Mouse (Mus musculus): ENCODE data around the gene S100a16. TPM values are rescaled to one million over a fixed set of nuclear protein-coding genes. Genes with fewer than 3 reads are reported as not detected.

Gene S100a16
- polyA plus RNA-seq, 1 experiment, result 49.1 TPM

GRCm38 (mm10) chr3:90581141-90581540, 44.1 kb downstream of the S100a16 start:
- Histone ChIP-seq H3K4me1 (ENCODE audit: control insufficient read depth, insufficient read depth, low read length) (peaks cover 8% of the 10 kb centered on the region), H3K4me3 (ENCODE audit: insufficient read depth, low read length) (no peak overlapping the region), H3K27ac (ENCODE audit: insufficient read depth, low read length) (no peak overlapping the region)
- TF ChIP-seq POLR2A (IDR thresholded peaks at IDR 0.05; ENCODE audit: low read depth, low read length), result no peak
- TF ChIP-seq CTCF (IDR thresholded peaks at IDR 0.05; ENCODE audit: borderline replicate concordance, insufficient read depth, low read length), result no peak

- Histone ChIP-seq H3K27ac (ENCODE audit: insufficient read depth, low read length) (no peak overlapping the region), H3K4me3 (ENCODE audit: insufficient read depth, low read length) (no peak overlapping the region), H3K4me1 (ENCODE audit: control insufficient read depth, insufficient read depth, low read length) (peaks cover 9% of the 10 kb centered on the region)
- no peak for TF ChIP-seq CTCF (IDR thresholded peaks at IDR 0.05; ENCODE audit: borderline replicate concordance, insufficient read depth, low read length)
- no peak for TF ChIP-seq POLR2A (IDR thresholded peaks at IDR 0.05; ENCODE audit: low read depth, low read length)
Observed at GRCm38 (mm10) chr3:90582156-90582555, 45.1 kb downstream of the S100a16 start.

- H3K4me3 ChIP-seq (ENCODE audit: insufficient read depth, low read length), result no peak overlapping the region
- peaks cover 12% of the 10 kb centered on the region for H3K4me1 ChIP-seq (ENCODE audit: control insufficient read depth, insufficient read depth, low read length)
- no peak overlapping the region for H3K27ac ChIP-seq (ENCODE audit: insufficient read depth, low read length)
- TF ChIP-seq CTCF (IDR thresholded peaks at IDR 0.05; ENCODE audit: borderline replicate concordance, insufficient read depth, low read length) (no peak), POLR2A (IDR thresholded peaks at IDR 0.05; ENCODE audit: low read depth, low read length) (no peak)
Observed at GRCm38 (mm10) chr3:90582556-90582955, 45.5 kb downstream of the S100a16 start.

- no peak for TF ChIP-seq POLR2A (IDR thresholded peaks at IDR 0.05; ENCODE audit: low read depth, low read length)
- no peak for TF ChIP-seq CTCF (IDR thresholded peaks at IDR 0.05; ENCODE audit: borderline replicate concordance, insufficient read depth, low read length)
- Histone ChIP-seq H3K27ac (ENCODE audit: insufficient read depth, low read length) (no peak overlapping the region), H3K4me3 (ENCODE audit: insufficient read depth, low read length) (no peak overlapping the region), H3K4me1 (ENCODE audit: control insufficient read depth, insufficient read depth, low read length) (peaks cover 16% of the 10 kb centered on the region)
Observed at GRCm38 (mm10) chr3:90583893-90584292, 46.8 kb downstream of the S100a16 start.

- Histone ChIP-seq H3K4me3 (ENCODE audit: insufficient read depth, low read length) (no peak overlapping the region), H3K4me1 (ENCODE audit: control insufficient read depth, insufficient read depth, low read length) (peaks cover 24% of the 10 kb centered on the region), H3K27ac (ENCODE audit: insufficient read depth, low read length) (peak overlapping the region; percentile 99)
- no peak for TF ChIP-seq POLR2A (IDR thresholded peaks at IDR 0.05; ENCODE audit: low read depth, low read length)
- TF ChIP-seq CTCF (IDR thresholded peaks at IDR 0.05; ENCODE audit: borderline replicate concordance, insufficient read depth, low read length), result peak; percentile 31; the same call in 1 of the 2 replicates
Observed at GRCm38 (mm10) chr3:90585595-90585994, 48.5 kb downstream of the S100a16 start.

- no peak for TF ChIP-seq POLR2A (IDR thresholded peaks at IDR 0.05; ENCODE audit: low read depth, low read length)
Observed at GRCm38 (mm10) chr3:90586016-90586643, 49.1 kb downstream of the S100a16 start.

GRCm38 (mm10) chr3:90586906-90587305, 49.9 kb downstream of the S100a16 start:
- TF ChIP-seq POLR2A (IDR thresholded peaks at IDR 0.05; ENCODE audit: low read depth, low read length), result no peak
- peak; percentile 18; the same call in 1 of the 2 replicates for TF ChIP-seq CTCF (IDR thresholded peaks at IDR 0.05; ENCODE audit: borderline replicate concordance, insufficient read depth, low read length)
- H3K4me1 ChIP-seq (ENCODE audit: control insufficient read depth, insufficient read depth, low read length), result peaks cover 24% of the 10 kb centered on the region
- H3K27ac ChIP-seq (ENCODE audit: insufficient read depth, low read length), result peak overlapping the region; percentile 99
- H3K4me3 ChIP-seq (ENCODE audit: insufficient read depth, low read length), result no peak overlapping the region

More at GRCm38 (mm10) chr3:90586016-90586643, 49.1 kb downstream of the S100a16 start:
- Histone ChIP-seq H3K4me3 (ENCODE audit: insufficient read depth, low read length) (no peak overlapping the region), H3K27ac (ENCODE audit: insufficient read depth, low read length) (peak overlapping the region; percentile 99), H3K4me1 (ENCODE audit: control insufficient read depth, insufficient read depth, low read length) (peaks cover 24% of the 10 kb centered on the region)

GRCm38 (mm10) chr3:90587361-90588101, 50.5 kb downstream of the S100a16 start:
- Histone ChIP-seq H3K27ac (ENCODE audit: insufficient read depth, low read length) (peak overlapping the region; percentile 99), H3K4me3 (ENCODE audit: insufficient read depth, low read length) (no peak overlapping the region), H3K4me1 (ENCODE audit: control insufficient read depth, insufficient read depth, low read length) (peaks cover 24% of the 10 kb centered on the region)
- TF ChIP-seq CTCF (IDR thresholded peaks at IDR 0.05; ENCODE audit: borderline replicate concordance, insufficient read depth, low read length) (no peak), POLR2A (IDR thresholded peaks at IDR 0.05; ENCODE audit: low read depth, low read length) (peak; percentile 32; the same call in 1 of the 2 replicates)

- H3K27ac ChIP-seq (ENCODE audit: insufficient read depth, low read length), result peak overlapping the region; percentile 68
- no peak overlapping the region for H3K4me3 ChIP-seq (ENCODE audit: insufficient read depth, low read length)
- peaks cover 24% of the 10 kb centered on the region for H3K4me1 ChIP-seq (ENCODE audit: control insufficient read depth, insufficient read depth, low read length)
- TF ChIP-seq CTCF (IDR thresholded peaks at IDR 0.05; ENCODE audit: borderline replicate concordance, insufficient read depth, low read length) (no peak), POLR2A (IDR thresholded peaks at IDR 0.05; ENCODE audit: low read depth, low read length) (no peak)
Observed at GRCm38 (mm10) chr3:90589390-90589789, 52.3 kb downstream of the S100a16 start.

GRCm38 (mm10) chr3:90589947-90590346, 52.9 kb downstream of the S100a16 start, which contains the start of gene S100a2:
TSS of gene S100a2 (plus strand) at chr3:90590247.
- peaks cover 24% of the 10 kb centered on the region for H3K4me1 ChIP-seq (ENCODE audit: control insufficient read depth, insufficient read depth, low read length)
- TF ChIP-seq CTCF (IDR thresholded peaks at IDR 0.05; ENCODE audit: borderline replicate concordance, insufficient read depth, low read length), result no peak
- TF ChIP-seq POLR2A (IDR thresholded peaks at IDR 0.05; ENCODE audit: low read depth, low read length), result no peak
- no peak within 1 kb of the TSS for H3K4me3 ChIP-seq (ENCODE audit: insufficient read depth, low read length)
- H3K27ac ChIP-seq (ENCODE audit: insufficient read depth, low read length), result peak within 1 kb of the TSS; percentile 68

Other genes with a start within 250 kb of the S100a16 start
- gene Gatad2b, start 244.1 kb upstream of the S100a16 start, polyA plus RNA-seq (2011; ENCODE audit: insufficient read length, low read depth, missing spikeins), result 63.1 and 70.0 TPM in 2 replicates
- gene Slc27a3, start 147.3 kb upstream of the S100a16 start, polyA plus RNA-seq (2011; ENCODE audit: insufficient read length, low read depth, missing spikeins), result 9.0 and 20.0 TPM in 2 replicates
- gene Ints3, start 103.6 kb upstream of the S100a16 start, polyA plus RNA-seq (2011; ENCODE audit: insufficient read length, low read depth, missing spikeins), result 39.5 and 40.0 TPM in 2 replicates
- gene Npr1, start 71.4 kb upstream of the S100a16 start, polyA plus RNA-seq (2011; ENCODE audit: insufficient read length, low read depth, missing spikeins), result 0.18 TPM in 1 of 2 replicates, not detected in the other
- 82.1 and 97.0 TPM in 2 replicates for gene Ilf2, start 61.1 kb upstream of the S100a16 start, polyA plus RNA-seq (2011; ENCODE audit: insufficient read length, low read depth, missing spikeins)
- 87.6 and 102 TPM in 2 replicates for gene Snapin, start 46.2 kb upstream of the S100a16 start, polyA plus RNA-seq (2011; ENCODE audit: insufficient read length, low read depth, missing spikeins)
- gene Chtop, start 27.8 kb upstream of the S100a16 start, polyA plus RNA-seq (2011; ENCODE audit: insufficient read length, low read depth, missing spikeins), result 92.9 and 111 TPM in 2 replicates
- 27.6 and 37.9 TPM in 2 replicates for gene S100a1, start 22.9 kb upstream of the S100a16 start, polyA plus RNA-seq (2011; ENCODE audit: insufficient read length, low read depth, missing spikeins)
- 38.7 and 60.4 TPM in 2 replicates for gene S100a13, start 22.8 kb upstream of the S100a16 start, polyA plus RNA-seq (2011; ENCODE audit: insufficient read length, low read depth, missing spikeins)
- not detected in 2 replicates for gene S100a14, start 10.4 kb upstream of the S100a16 start, polyA plus RNA-seq (2011; ENCODE audit: insufficient read length, low read depth, missing spikeins)
- gene S100a3, start 23.3 kb downstream of the S100a16 start, polyA plus RNA-seq (2011; ENCODE audit: insufficient read length, low read depth, missing spikeins), result 1.7 TPM in 1 of 2 replicates, not detected in the other
- gene S100a2, start 53.0 kb downstream of the S100a16 start, polyA plus RNA-seq (2011; ENCODE audit: insufficient read length, low read depth, missing spikeins), result not detected in 2 replicates
- 3.5 TPM in 1 of 2 replicates, not detected in the other for gene Gm42674, start 64.7 kb downstream of the S100a16 start, polyA plus RNA-seq (2011; ENCODE audit: insufficient read length, low read depth, missing spikeins)
- 454 and 1,115 TPM in 2 replicates for gene S100a4, start 66.5 kb downstream of the S100a16 start, polyA plus RNA-seq (2011; ENCODE audit: insufficient read length, low read depth, missing spikeins)
- not detected in 2 replicates for gene S100a5, start 71.3 kb downstream of the S100a16 start, polyA plus RNA-seq (2011; ENCODE audit: insufficient read length, low read depth, missing spikeins)
- 3,458 and 7,173 TPM in 2 replicates for gene S100a6, start 75.6 kb downstream of the S100a16 start, polyA plus RNA-seq (2011; ENCODE audit: insufficient read length, low read depth, missing spikeins)
- 1.9 and 2.2 TPM in 2 replicates for gene S100a7a, start 116.8 kb downstream of the S100a16 start, polyA plus RNA-seq (2011; ENCODE audit: insufficient read length, low read depth, missing spikeins)
- gene S100a8, start 131.7 kb downstream of the S100a16 start, polyA plus RNA-seq (2011; ENCODE audit: insufficient read length, low read depth, missing spikeins), result not detected in 2 replicates
- gene S100a9, start 158.5 kb downstream of the S100a16 start, polyA plus RNA-seq (2011; ENCODE audit: insufficient read length, low read depth, missing spikeins), result not detected in 2 replicates
- gene Pglyrp4, start 189.7 kb downstream of the S100a16 start, polyA plus RNA-seq (2011; ENCODE audit: insufficient read length, low read depth, missing spikeins), result not detected in 2 replicates
- not detected in 2 replicates for gene Gm5849, start 240.6 kb downstream of the S100a16 start, polyA plus RNA-seq (2011; ENCODE audit: insufficient read length, low read depth, missing spikeins)

Measured in embryonic fibroblast, embryonic 13.5 days (primary cell).